ENCODE assay signal across 15 mouse cellular contexts in the genomic region with DNA sequence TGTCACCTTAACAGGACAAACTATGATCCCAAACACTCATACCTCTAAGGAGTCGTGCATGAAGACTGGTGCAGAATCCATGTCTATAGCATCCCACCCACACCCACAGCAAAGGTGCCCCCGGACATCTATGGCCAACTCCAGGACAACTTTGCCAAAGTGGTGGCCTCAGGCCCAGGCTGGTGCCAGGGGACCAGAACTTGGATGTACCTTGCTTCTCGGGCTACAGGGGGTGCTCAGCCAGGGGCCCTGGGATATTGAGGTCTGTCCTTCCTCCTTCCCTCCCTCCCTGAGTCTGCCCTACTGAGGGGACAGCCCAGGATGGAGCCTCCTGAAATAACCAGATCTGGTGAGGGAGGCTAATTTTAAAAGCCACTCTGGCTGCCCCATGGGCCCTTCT.
"Had no signal": no experiment of that assay in that cellular context is flagged by ENCODE, and none has a peak within 500 bp of the region (broad histone marks: within the 10 kb centered on the region; RNA-seq: fewer than 3 reads in every experiment).

No protein-coding gene starts in this region.

- H3K4me3 ChIP-seq: neural tube, embryonic 15.5 days; stomach, embryonic 15.5 days had no signal

- DNase-seq: retina, postnatal 1 day; right cerebral cortex, adult 18-20 months; right cerebral cortex, postnatal 14 days; right cerebral cortex, postnatal 25 days; right cerebral cortex, postnatal 4 days; spleen, adult 18-20 months; thymus, adult 18-20 months; thymus, adult 2 months; thymus, postnatal 14 days; thymus, postnatal 25 days; thymus, postnatal 36 days; thymus, postnatal 4 days had no signal

- H3K27ac ChIP-seq: neural tube, embryonic 15.5 days; stomach, embryonic 15.5 days; stomach, postnatal 0 days had no signal
